Mouse (Mus musculus): Measurements from ENCODE around the gene Fam89b.

DNA sequence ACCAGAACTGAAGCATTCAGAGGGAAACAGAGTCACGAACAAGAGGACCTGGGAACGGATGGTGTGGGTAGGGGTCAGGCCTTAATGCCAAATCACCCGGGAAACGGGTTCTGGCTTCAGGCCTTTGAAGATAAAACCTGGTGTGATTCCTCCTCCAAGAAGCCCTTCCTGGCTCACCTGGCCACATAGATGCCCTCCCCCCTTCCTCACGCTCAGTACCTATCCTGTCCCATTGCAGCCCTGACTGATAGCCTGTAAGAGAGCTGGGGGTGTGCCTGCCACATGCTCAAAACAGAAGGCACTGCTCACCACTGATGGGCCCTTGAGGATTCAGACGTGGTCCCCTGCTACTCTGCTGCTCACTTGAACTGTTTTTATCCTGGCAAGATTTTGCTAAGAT, 35.7 kb downstream of the Fam89b start:
- no peak for TF ChIP-seq CTCF (conservative IDR thresholded peaks at IDR 0.05; ENCODE audit: low read length)
- TF ChIP-seq NANOG (IDR thresholded peaks at IDR 0.05; ENCODE audit: borderline replicate concordance, low read length) = no peak

All from E14TG2a.4 (cell line).